Mouse (Mus musculus) stomach, postnatal 0 days (tissue): ENCODE measurements at regions not wholly inside any gene's neighbourhood (a gene's known extent, or its start where the extent isn't known, plus 50 kb on each side); places are given as distances from the start of the nearest gene placed in this dataset.

Source experiments
- CTCF ChIP-seq: IDR thresholded peaks from 2 replicates; pipeline ENCODE4 v1.5.1; 2016; ENCODE audit warnings: antibody characterized with exemption, low read depth, mild to moderate bottlenecking, moderate library complexity
- EP300 ChIP-seq: optimal IDR thresholded peaks from 2 replicates; pipeline ENCODE3; 2016; ENCODE audit warnings: antibody characterized with exemption

GRCm38 (mm10) chr8:35240884-35241283 is 524.7 kb upstream of the Gm19410 start:
- no peak for TF ChIP-seq CTCF
- TF ChIP-seq EP300: no peak
